Mouse (Mus musculus): ENCODE measurements at regions not wholly inside any gene's neighbourhood (a gene's known extent, or its start where the extent isn't known, plus 50 kb on each side); places are given as distances from the start of the nearest gene placed in this dataset.

GRCm38 (mm10) chr8:15532027-15532426 lies 486.1 kb upstream of the BB014433 start:
- no peak for TF ChIP-seq CTCF (IDR thresholded peaks at IDR 0.05; ENCODE audit: insufficient read depth, low read depth, low read length)
- no peak for TF ChIP-seq POLR2A (IDR thresholded peaks at IDR 0.05; ENCODE audit: insufficient read depth, low read depth, low read length)

Measured in olfactory bulb, adult 2 months (tissue).